Mouse (Mus musculus): ENCODE measurements around the gene Ssh3. TPM values are rescaled to one million over a fixed set of nuclear protein-coding genes. Genes with fewer than 3 reads are reported as not detected.

Ssh3 gene
- total and polyA plus RNA-seq, 2 experiments from 2014 or later = 6.4 to 11.6 TPM

GRCm38 (mm10) chr19:4211891-4212588, 56.9 kb downstream of the Ssh3 start:
- Histone ChIP-seq H3K9ac (replicated peaks; ENCODE audit: low read depth, low read length) (no peak overlapping the region), H3K27me3 (ENCODE audit: control insufficient read depth, insufficient read depth, low read length) (peaks cover 41% of the 10 kb centered on the region), H3K4me3 (ENCODE audit: low read depth, low read length) (no peak overlapping the region), H3K27ac (ENCODE audit: low read depth) (no peak overlapping the region), H3K4me2 (ENCODE audit: low read depth, low read length) (no peak overlapping the region), H3K4me1 (ENCODE audit: control insufficient read depth, insufficient read depth) (peaks cover 16% of the 10 kb centered on the region), H3K36me3 (replicated peaks; ENCODE audit: control insufficient read depth, insufficient read depth, low read length) (no peaks in the 10 kb centered on the region), H3K9me3 (replicated peaks; ENCODE audit: control insufficient read depth, low read length) (no peaks in the 10 kb centered on the region)
- ATAC-seq (ENCODE audit: insufficient read depth, low read depth) (no peak), DNase-seq (ENCODE audit: low spot score) (no peak)
- 56% methylated on average over 4 of the region's 4 CpGs for WGBS
- TF ChIP-seq CTCF (IDR thresholded peaks at IDR 0.05; ENCODE audit: low read depth) (no peak), EP300 (IDR thresholded peaks at IDR 0.05; ENCODE audit: low read depth) (no peak)

Small RNA genes within 50 kb of the gene (microRNA-seq; reads per million reads assigned to microRNA genes)
- gene Gm26115 (not detected), gene Mir6985 (not detected)

Other genes with a start within 250 kb of the Ssh3 start
- gene Gstp1, start 231.2 kb downstream of the Ssh3 start, total RNA-seq (2014; rRNA removed; ENCODE audit: low replicate concordance) = 266 and 311 TPM in 2 replicates
- gene Gstp1, start 231.2 kb downstream of the Ssh3 start, polyA plus RNA-seq (2015; fragmentation: Nextera tagmentation; extraction: Ambion mirVana) = 440 and 449 TPM in 2 replicates
- gene Gstp2, start 223.2 kb downstream of the Ssh3 start, total RNA-seq (2014; rRNA removed; ENCODE audit: low replicate concordance) = 4.5 and 9.7 TPM in 2 replicates
- 17.0 and 22.7 TPM in 2 replicates for gene Gstp2, start 223.2 kb downstream of the Ssh3 start, polyA plus RNA-seq (2015; fragmentation: Nextera tagmentation; extraction: Ambion mirVana)
- gene Gstp3, start 209.6 kb downstream of the Ssh3 start, total RNA-seq (2014; rRNA removed; ENCODE audit: low replicate concordance) = not detected in 2 replicates
- gene Gstp3, start 209.6 kb downstream of the Ssh3 start, polyA plus RNA-seq (2015; fragmentation: Nextera tagmentation; extraction: Ambion mirVana) = not detected in 2 replicates
- not detected in 2 replicates for gene Cabp2, start 187.6 kb downstream of the Ssh3 start, total RNA-seq (2014; rRNA removed; ENCODE audit: low replicate concordance)
- gene Cabp2, start 187.6 kb downstream of the Ssh3 start, polyA plus RNA-seq (2015; fragmentation: Nextera tagmentation; extraction: Ambion mirVana) = not detected in 2 replicates
- gene Cdk2ap2, start 172.0 kb downstream of the Ssh3 start, total RNA-seq (2014; rRNA removed; ENCODE audit: low replicate concordance) = 63.2 and 67.3 TPM in 2 replicates
- 46.8 and 59.6 TPM in 2 replicates for gene Cdk2ap2, start 172.0 kb downstream of the Ssh3 start, polyA plus RNA-seq (2015; fragmentation: Nextera tagmentation; extraction: Ambion mirVana)
- gene Pitpnm1, start 169.2 kb downstream of the Ssh3 start, total RNA-seq (2014; rRNA removed; ENCODE audit: low replicate concordance) = 26.2 and 47.3 TPM in 2 replicates
- 17.9 and 21.9 TPM in 2 replicates for gene Pitpnm1, start 169.2 kb downstream of the Ssh3 start, polyA plus RNA-seq (2015; fragmentation: Nextera tagmentation; extraction: Ambion mirVana)
- gene Aip, start 143.3 kb downstream of the Ssh3 start, total RNA-seq (2014; rRNA removed; ENCODE audit: low replicate concordance) = 21.4 and 23.8 TPM in 2 replicates
- 61.7 and 66.2 TPM in 2 replicates for gene Aip, start 143.3 kb downstream of the Ssh3 start, polyA plus RNA-seq (2015; fragmentation: Nextera tagmentation; extraction: Ambion mirVana)
- gene Gpr152, start 129.4 kb downstream of the Ssh3 start, total RNA-seq (2014; rRNA removed; ENCODE audit: low replicate concordance) = not detected in 2 replicates
- gene Gpr152, start 129.4 kb downstream of the Ssh3 start, polyA plus RNA-seq (2015; fragmentation: Nextera tagmentation; extraction: Ambion mirVana) = 0.03 TPM in 2 replicates
- gene Cabp4, start 125.1 kb downstream of the Ssh3 start, total RNA-seq (2014; rRNA removed; ENCODE audit: low replicate concordance) = not detected in 2 replicates
- gene Cabp4, start 125.1 kb downstream of the Ssh3 start, polyA plus RNA-seq (2015; fragmentation: Nextera tagmentation; extraction: Ambion mirVana) = 0.07 and 0.11 TPM in 2 replicates
- gene Coro1b, start 120.6 kb downstream of the Ssh3 start, total RNA-seq (2014; rRNA removed; ENCODE audit: low replicate concordance) = 120 and 144 TPM in 2 replicates
- 97.2 and 102 TPM in 2 replicates for gene Coro1b, start 120.6 kb downstream of the Ssh3 start, polyA plus RNA-seq (2015; fragmentation: Nextera tagmentation; extraction: Ambion mirVana)
- gene Ptprcap, start 115.6 kb downstream of the Ssh3 start, total RNA-seq (2014; rRNA removed; ENCODE audit: low replicate concordance) = 13.5 TPM in 1 of 2 replicates, not detected in the other
- 0.46 and 1.1 TPM in 2 replicates for gene Ptprcap, start 115.6 kb downstream of the Ssh3 start, polyA plus RNA-seq (2015; fragmentation: Nextera tagmentation; extraction: Ambion mirVana)
- gene Rps6kb2, start 105.8 kb downstream of the Ssh3 start, total RNA-seq (2014; rRNA removed; ENCODE audit: low replicate concordance) = 34.2 and 62.0 TPM in 2 replicates
- gene Rps6kb2, start 105.8 kb downstream of the Ssh3 start, polyA plus RNA-seq (2015; fragmentation: Nextera tagmentation; extraction: Ambion mirVana) = 32.9 and 35.2 TPM in 2 replicates
- gene Carns1, start 93.7 kb downstream of the Ssh3 start, total RNA-seq (2014; rRNA removed; ENCODE audit: low replicate concordance) = 40.3 and 119 TPM in 2 replicates
- 20.6 and 23.8 TPM in 2 replicates for gene Carns1, start 93.7 kb downstream of the Ssh3 start, polyA plus RNA-seq (2015; fragmentation: Nextera tagmentation; extraction: Ambion mirVana)
- gene Tbc1d10c, start 77.9 kb downstream of the Ssh3 start, total RNA-seq (2014; rRNA removed; ENCODE audit: low replicate concordance) = 5.2 TPM in 1 of 2 replicates, not detected in the other
- 2.7 and 4.4 TPM in 2 replicates for gene Tbc1d10c, start 77.9 kb downstream of the Ssh3 start, polyA plus RNA-seq (2015; fragmentation: Nextera tagmentation; extraction: Ambion mirVana)
- 808 and 961 TPM in 2 replicates for gene Ppp1ca, start 77.1 kb downstream of the Ssh3 start, total RNA-seq (2014; rRNA removed; ENCODE audit: low replicate concordance)
- 738 and 763 TPM in 2 replicates for gene Ppp1ca, start 77.1 kb downstream of the Ssh3 start, polyA plus RNA-seq (2015; fragmentation: Nextera tagmentation; extraction: Ambion mirVana)
- 9.5 and 12.3 TPM in 2 replicates for gene Rad9a, start 67.5 kb downstream of the Ssh3 start, total RNA-seq (2014; rRNA removed; ENCODE audit: low replicate concordance)
- gene Rad9a, start 67.5 kb downstream of the Ssh3 start, polyA plus RNA-seq (2015; fragmentation: Nextera tagmentation; extraction: Ambion mirVana) = 9.5 and 9.7 TPM in 2 replicates
- gene Clcf1, start 54.9 kb downstream of the Ssh3 start, total RNA-seq (2014; rRNA removed; ENCODE audit: low replicate concordance) = 3.4 and 14.7 TPM in 2 replicates
- 0.67 and 0.91 TPM in 2 replicates for gene Clcf1, start 54.9 kb downstream of the Ssh3 start, polyA plus RNA-seq (2015; fragmentation: Nextera tagmentation; extraction: Ambion mirVana)
- not detected in 2 replicates for gene AC109138.7, start 54.8 kb downstream of the Ssh3 start, total RNA-seq (2014; rRNA removed; ENCODE audit: low replicate concordance)
- not detected in 2 replicates for gene AC109138.7, start 54.8 kb downstream of the Ssh3 start, polyA plus RNA-seq (2015; fragmentation: Nextera tagmentation; extraction: Ambion mirVana)
- gene Pold4, start 37.3 kb downstream of the Ssh3 start, total RNA-seq (2014; rRNA removed; ENCODE audit: low replicate concordance) = 18.6 and 30.8 TPM in 2 replicates
- gene Pold4, start 37.3 kb downstream of the Ssh3 start, polyA plus RNA-seq (2015; fragmentation: Nextera tagmentation; extraction: Ambion mirVana) = 23.0 and 27.9 TPM in 2 replicates
- 2.1 and 2.3 TPM in 2 replicates for gene Ankrd13d, start 14.0 kb upstream of the Ssh3 start, total RNA-seq (2014; rRNA removed; ENCODE audit: low replicate concordance)
- 0.40 and 0.41 TPM in 2 replicates for gene Ankrd13d, start 14.0 kb upstream of the Ssh3 start, polyA plus RNA-seq (2015; fragmentation: Nextera tagmentation; extraction: Ambion mirVana)
- 50.4 and 50.6 TPM in 2 replicates for gene Grk2, start 37.0 kb upstream of the Ssh3 start, total RNA-seq (2014; rRNA removed; ENCODE audit: low replicate concordance)
- 6.9 and 7.8 TPM in 2 replicates for gene Grk2, start 37.0 kb upstream of the Ssh3 start, polyA plus RNA-seq (2015; fragmentation: Nextera tagmentation; extraction: Ambion mirVana)
- 55.0 and 65.3 TPM in 2 replicates for gene Kdm2a, start 129.1 kb upstream of the Ssh3 start, total RNA-seq (2014; rRNA removed; ENCODE audit: low replicate concordance)
- 15.4 and 15.7 TPM in 2 replicates for gene Kdm2a, start 129.1 kb upstream of the Ssh3 start, polyA plus RNA-seq (2015; fragmentation: Nextera tagmentation; extraction: Ambion mirVana)
- 24.3 and 35.0 TPM in 2 replicates for gene Rhod, start 170.3 kb upstream of the Ssh3 start, total RNA-seq (2014; rRNA removed; ENCODE audit: low replicate concordance)
- 16.0 and 18.4 TPM in 2 replicates for gene Rhod, start 170.3 kb upstream of the Ssh3 start, polyA plus RNA-seq (2015; fragmentation: Nextera tagmentation; extraction: Ambion mirVana)
- 2.8 TPM in 2 replicates for gene Syt12, start 208.3 kb upstream of the Ssh3 start, total RNA-seq (2014; rRNA removed; ENCODE audit: low replicate concordance)
- gene Syt12, start 208.3 kb upstream of the Ssh3 start, polyA plus RNA-seq (2015; fragmentation: Nextera tagmentation; extraction: Ambion mirVana) = 0.26 and 0.46 TPM in 2 replicates
- gene 2010003K11Rik, start 229.4 kb upstream of the Ssh3 start, total RNA-seq (2014; rRNA removed; ENCODE audit: low replicate concordance) = not detected in 2 replicates
- gene 2010003K11Rik, start 229.4 kb upstream of the Ssh3 start, polyA plus RNA-seq (2015; fragmentation: Nextera tagmentation; extraction: Ambion mirVana) = not detected in 2 replicates
- gene Pcx, start 241.3 kb upstream of the Ssh3 start, total RNA-seq (2014; rRNA removed; ENCODE audit: low replicate concordance) = 12.4 and 13.8 TPM in 2 replicates
- gene Pcx, start 241.3 kb upstream of the Ssh3 start, polyA plus RNA-seq (2015; fragmentation: Nextera tagmentation; extraction: Ambion mirVana) = 4.7 and 5.2 TPM in 2 replicates

All from heart, postnatal 0 days (tissue).